Mouse (Mus musculus) kidney, embryonic 16.5 days (tissue): ENCODE data around the gene Olfr1423. TPM values are rescaled to one million over a fixed set of nuclear protein-coding genes. Genes with fewer than 3 reads are reported as not detected.

Source experiments
- ATAC-seq: fragments of 200-750 bp; cut with Nextera tagmentation; 2 replicates; pipeline ENCODE4 v1.8.0; 2017; ENCODE audit warnings: moderate TSS enrichment; ENCODE audit not compliant: low FRiP score, low TSS enrichment
- H3K27ac ChIP-seq: fragments of 300-500 bp; sonication (generic); 2 replicates; pipeline ENCODE4 v1.5.1; 2014; ENCODE audit warnings: low read length
- H3K27me3 ChIP-seq: fragments of 300-500 bp; sonication (generic); 2 replicates; pipeline ENCODE4 v1.6.1; 2014; ENCODE audit warnings: low read length, control low read depth, mixed read lengths; ENCODE audit not compliant: insufficient read depth
- H3K36me3 ChIP-seq: fragments of 300-500 bp; sonication (generic); 2 replicates; pipeline ENCODE4 v1.6.1; 2014; ENCODE audit warnings: low read length, control low read depth, mixed read lengths; ENCODE audit not compliant: insufficient read depth
- H3K4me1 ChIP-seq: fragments of 300-500 bp; sonication (generic); 2 replicates; pipeline ENCODE4 v1.6.1; 2014; ENCODE audit warnings: low read length, control low read depth, mixed read lengths; ENCODE audit not compliant: insufficient read depth
- H3K4me2 ChIP-seq: fragments of 300-500 bp; sonication (generic); replicated peaks from 2 replicates; pipeline ENCODE4 v1.6.1; 2014; ENCODE audit warnings: low read depth, low read length
- H3K4me3 ChIP-seq: fragments of 300-500 bp; sonication (generic); 2 replicates; pipeline ENCODE4 v1.5.1; 2014; ENCODE audit warnings: mild to moderate bottlenecking, low read length
- H3K9ac ChIP-seq: fragments of 300-500 bp; sonication (generic); replicated peaks from 2 replicates; pipeline ENCODE4 v1.6.1; 2014; ENCODE audit warnings: low read length
- H3K9me3 ChIP-seq: fragments of 300-500 bp; sonication (generic); 2 replicates; pipeline ENCODE4 v1.6.1; 2016; ENCODE audit warnings: low read length, control low read depth
- WGBS: fragments of 180-500 bp; shearing (Covaris S2); extraction: QIAGEN DNeasy Blood & Tissue Kit; methylation state at CpG from one replicate; pipeline ENCODE4 v1.1.7; 2014; 5-methylcytosine and 5-hydroxymethylcytosine counted together
- polyA plus RNA-seq: library from polyadenylated mRNA; unstranded; fragments of >200 nt; fragmentation: Nextera tagmentation; extraction: Ambion mirVana; gene quantifications from 2 replicates; pipeline ENCODE4 v1.2.1, GENCODE M21; 2015

Olfr1423 gene
- polyA plus RNA-seq, 1 experiment from 2014 or later, result not detected

GRCm38 (mm10) chr19:12016192-12016591 is 24.9 kb downstream of the Olfr1423 start:
- H3K9me3 ChIP-seq, result no peaks in the 10 kb centered on the region
- WGBS, result 66% methylated on average over 4 of the region's 4 CpGs
- ATAC-seq, result no peak
- no peak overlapping the region for H3K27ac ChIP-seq
- H3K36me3 ChIP-seq, result no peaks in the 10 kb centered on the region
- no peaks in the 10 kb centered on the region for H3K27me3 ChIP-seq
- H3K4me2 ChIP-seq, result no peak overlapping the region
- H3K4me1 ChIP-seq, result no peaks in the 10 kb centered on the region
- no peak overlapping the region for H3K9ac ChIP-seq
- no peak overlapping the region for H3K4me3 ChIP-seq

- Histone ChIP-seq H3K4me1 (no peaks in the 10 kb centered on the region), H3K4me3 (no peak overlapping the region), H3K9ac (no peak overlapping the region), H3K4me2 (no peak overlapping the region), H3K36me3 (no peaks in the 10 kb centered on the region), H3K27ac (no peak overlapping the region), H3K27me3 (no peaks in the 10 kb centered on the region), H3K9me3 (no peaks in the 10 kb centered on the region)
- 73% methylated on average over 8 of the region's 8 CpGs for WGBS
- no peak for ATAC-seq
These were observed 25.4 kb downstream of the Olfr1423 start for GRCm38 (mm10) chr19:12015708-12016107.

- whole genome bisulfite sequencing, result under 1% methylated on average over 12 of the region's 12 CpGs
- Histone ChIP-seq H3K36me3 (no peaks in the 10 kb centered on the region), H3K4me3 (peak overlapping the region; percentile 64), H3K27ac (no peak overlapping the region), H3K4me2 (peak overlapping the region; percentile 77), H3K27me3 (no peaks in the 10 kb centered on the region), H3K9me3 (no peaks in the 10 kb centered on the region), H3K9ac (peak overlapping the region; percentile 68), H3K4me1 (no peaks in the 10 kb centered on the region)
- no peak for ATAC-seq
These were observed 27.9 kb downstream of the Olfr1423 start for GRCm38 (mm10) chr19:12013228-12013627.

- Histone ChIP-seq H3K9me3 (no peaks in the 10 kb centered on the region), H3K4me2 (peak overlapping the region; percentile 77), H3K27ac (no peak overlapping the region), H3K9ac (peak overlapping the region; percentile 68), H3K36me3 (no peaks in the 10 kb centered on the region), H3K4me1 (no peaks in the 10 kb centered on the region), H3K27me3 (no peaks in the 10 kb centered on the region), H3K4me3 (peak overlapping the region; percentile 64)
- 2% methylated on average over 10 of the region's 10 CpGs for WGBS
- ATAC-seq, result no peak
These were observed 28.5 kb downstream of the Olfr1423 start for GRCm38 (mm10) chr19:12012615-12013014.

GRCm38 (mm10) chr19:12011560-12012556 is 29.3 kb downstream of the Olfr1423 start:
- Histone ChIP-seq H3K4me2 (peak overlapping the region; percentile 77), H3K36me3 (no peaks in the 10 kb centered on the region), H3K9ac (peak overlapping the region; percentile 68), H3K27ac (peak overlapping the region; percentile 87), H3K27me3 (no peaks in the 10 kb centered on the region), H3K4me1 (peaks cover 5% of the 10 kb centered on the region), H3K9me3 (no peaks in the 10 kb centered on the region), H3K4me3 (peak overlapping the region; percentile 64)
- ATAC-seq, result peak; percentile 85
- WGBS, result under 1% methylated on average over 49 of the region's 49 CpGs

GRCm38 (mm10) chr19:12010916-12011559 is 30.1 kb downstream of the Olfr1423 start:
- peak overlapping the region; percentile 64 for H3K4me3 ChIP-seq
- peak overlapping the region; percentile 77 for H3K4me2 ChIP-seq
- H3K4me1 ChIP-seq, result peaks cover 11% of the 10 kb centered on the region
- H3K27me3 ChIP-seq, result no peaks in the 10 kb centered on the region
- H3K9ac ChIP-seq, result peak overlapping the region; percentile 78
- WGBS, result 0% methylated on average over 26 of the region's 26 CpGs
- peak; percentile 55; the same call in 1 of the 2 replicates for ATAC-seq
- no peaks in the 10 kb centered on the region for H3K36me3 ChIP-seq
- H3K9me3 ChIP-seq, result no peaks in the 10 kb centered on the region
- peak overlapping the region; percentile 87 for H3K27ac ChIP-seq

- peak; percentile 37 for ATAC-seq
- Histone ChIP-seq H3K9ac (peak overlapping the region; percentile 78), H3K4me1 (peaks cover 11% of the 10 kb centered on the region), H3K27me3 (no peaks in the 10 kb centered on the region), H3K4me3 (peak overlapping the region; percentile 64), H3K27ac (peak overlapping the region; percentile 87), H3K4me2 (peak overlapping the region; percentile 77), H3K36me3 (no peaks in the 10 kb centered on the region), H3K9me3 (no peaks in the 10 kb centered on the region)
- WGBS, result 0% methylated on average over 24 of the region's 24 CpGs
These were observed 30.8 kb downstream of the Olfr1423 start for GRCm38 (mm10) chr19:12010281-12010771.

GRCm38 (mm10) chr19:12009501-12010280 is 31.4 kb downstream of the Olfr1423 start:
- Histone ChIP-seq H3K9ac (peak overlapping the region; percentile 78), H3K9me3 (no peaks in the 10 kb centered on the region), H3K4me3 (peak overlapping the region; percentile 64), H3K4me1 (peaks cover 13% of the 10 kb centered on the region), H3K27ac (peak overlapping the region; percentile 87), H3K27me3 (no peaks in the 10 kb centered on the region), H3K36me3 (no peaks in the 10 kb centered on the region), H3K4me2 (peak overlapping the region; percentile 77)
- under 1% methylated on average over 24 of the region's 24 CpGs for WGBS
- peak; percentile 11; the same call in 1 of the 2 replicates for ATAC-seq
